Mouse (Mus musculus): ENCODE measurements at regions not wholly inside any gene's neighbourhood (a gene's known extent, or its start where the extent isn't known, plus 50 kb on each side); places are given as distances from the start of the nearest gene placed in this dataset.
"Not testable (repeated sequence)": the region's sequence is repeated elsewhere in the genome, so short reads cannot be mapped to it uniquely, and the experiment has no call there.

DNA sequence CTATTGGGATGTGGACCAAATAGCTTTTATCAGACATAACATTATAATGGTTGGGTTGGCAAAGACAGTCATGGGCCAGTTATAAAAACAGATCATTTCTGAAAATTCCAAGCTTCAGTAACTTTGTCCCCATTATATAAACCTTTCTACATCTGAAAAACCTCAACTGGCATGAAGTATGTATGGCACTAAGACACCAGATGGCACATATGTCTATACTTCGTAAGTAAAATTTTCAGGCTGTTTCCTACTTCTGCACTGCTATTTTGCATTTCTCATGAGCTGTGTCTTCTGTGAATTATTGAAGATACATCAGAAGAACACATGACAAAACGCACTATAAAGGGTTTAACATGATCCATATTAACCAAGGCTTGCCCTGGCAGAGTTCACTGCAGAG is 428.1 kb downstream of the Pom121l12 start:
- peak in 1 of 2 experiments; percentile 1 for DNase-seq (ENCODE audit: low spot score in 2 of 2)
- intact Hi-C loops (cut with DNase I): no loop called here

DNA sequence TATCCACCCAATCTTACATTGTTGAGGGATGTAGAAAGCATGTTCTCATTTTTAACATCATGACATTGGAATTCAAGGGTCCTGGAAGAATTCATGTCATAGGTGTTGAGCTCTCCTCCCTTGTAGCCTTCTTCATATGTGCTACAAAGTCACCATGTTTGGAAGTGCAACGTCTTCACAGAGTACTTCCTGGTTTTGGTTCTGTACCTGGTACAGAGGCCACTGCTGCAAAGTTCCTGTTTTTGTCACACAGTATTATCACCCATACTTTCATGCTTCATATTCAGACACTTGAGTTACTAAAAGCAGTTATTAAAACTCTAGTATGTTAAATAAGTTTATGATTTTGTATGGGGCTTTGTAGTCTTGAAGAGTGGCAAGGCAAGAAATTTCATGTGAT is 443.1 kb downstream of the Pom121l12 start:
- no peak for DNase-seq (ENCODE audit: low spot score in 2 of 2)
- intact Hi-C loops (cut with DNase I): no loop called here

DNA sequence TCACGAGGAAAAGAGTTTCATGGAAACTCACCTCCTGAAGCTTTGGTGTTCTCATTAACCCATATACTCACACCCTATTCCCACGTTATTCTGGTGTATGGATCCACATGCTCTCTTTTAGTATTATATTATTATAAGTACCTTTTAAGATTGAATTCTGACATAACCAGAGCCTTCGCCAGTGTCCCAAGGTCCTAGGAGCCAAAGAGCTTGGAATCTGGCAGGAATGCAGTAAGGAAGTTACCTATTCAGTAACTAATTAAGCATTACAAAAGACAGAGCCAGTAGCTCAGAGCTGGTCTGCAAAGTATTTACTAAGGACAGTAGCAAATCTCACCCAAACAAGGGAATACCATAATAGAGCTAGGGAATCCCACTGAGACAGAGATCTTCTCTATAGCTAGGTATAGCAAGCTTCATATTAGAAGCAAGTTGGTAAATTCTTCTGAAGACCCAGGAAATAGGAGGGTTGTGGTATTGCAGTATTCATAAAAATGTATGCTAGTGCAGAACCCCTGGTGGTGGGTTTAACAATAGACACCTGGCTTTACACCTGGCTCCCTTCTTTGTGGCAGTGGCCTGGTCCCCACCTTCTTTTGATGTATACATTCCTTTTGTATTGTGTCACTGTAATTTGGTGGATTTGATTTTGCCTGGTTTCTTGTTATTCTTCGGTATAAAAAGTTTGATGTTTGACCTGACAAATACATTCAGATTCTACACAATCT is 490.0 kb downstream of the Pom121l12 start:
- DNase-seq (ENCODE audit: low spot score in 2 of 2); intact Hi-C loops (cut with DNase I): not testable (repeated sequence)

- intact Hi-C loops (cut with DNase I): no loop called here
- DNase-seq (ENCODE audit: low spot score in 2 of 2): no peak
Observed at GRCm38 (mm10) chr11:15096900-15097299, 497.8 kb downstream of the Pom121l12 start.

GRCm38 (mm10) chr11:15108046-15108445 is 509.0 kb downstream of the Pom121l12 start:
- no peak for DNase-seq (ENCODE audit: low spot score in 2 of 2)
- intact Hi-C loops (cut with DNase I): no loop called here

GRCm38 (mm10) chr11:15113583-15113982 is 514.5 kb downstream of the Pom121l12 start:
- DNase-seq (ENCODE audit: low spot score in 2 of 2): no peak
- intact Hi-C loops (cut with DNase I): no loop called here

GRCm38 (mm10) chr11:15125812-15126211 is 526.7 kb downstream of the Pom121l12 start:
- no peak for DNase-seq (ENCODE audit: low spot score in 2 of 2)
- intact Hi-C loops (cut with DNase I): no loop called here

All from left cerebral cortex, postnatal 14 days (tissue).